Mouse (Mus musculus): ENCODE data around the gene Inpp5f. TPM values are rescaled to one million over a fixed set of nuclear protein-coding genes. Genes with fewer than 3 reads are reported as not detected.

Gene Inpp5f
- 10 to 100 TPM; 29.3 to 32.8 TPM for total RNA-seq (2023)

DNA sequence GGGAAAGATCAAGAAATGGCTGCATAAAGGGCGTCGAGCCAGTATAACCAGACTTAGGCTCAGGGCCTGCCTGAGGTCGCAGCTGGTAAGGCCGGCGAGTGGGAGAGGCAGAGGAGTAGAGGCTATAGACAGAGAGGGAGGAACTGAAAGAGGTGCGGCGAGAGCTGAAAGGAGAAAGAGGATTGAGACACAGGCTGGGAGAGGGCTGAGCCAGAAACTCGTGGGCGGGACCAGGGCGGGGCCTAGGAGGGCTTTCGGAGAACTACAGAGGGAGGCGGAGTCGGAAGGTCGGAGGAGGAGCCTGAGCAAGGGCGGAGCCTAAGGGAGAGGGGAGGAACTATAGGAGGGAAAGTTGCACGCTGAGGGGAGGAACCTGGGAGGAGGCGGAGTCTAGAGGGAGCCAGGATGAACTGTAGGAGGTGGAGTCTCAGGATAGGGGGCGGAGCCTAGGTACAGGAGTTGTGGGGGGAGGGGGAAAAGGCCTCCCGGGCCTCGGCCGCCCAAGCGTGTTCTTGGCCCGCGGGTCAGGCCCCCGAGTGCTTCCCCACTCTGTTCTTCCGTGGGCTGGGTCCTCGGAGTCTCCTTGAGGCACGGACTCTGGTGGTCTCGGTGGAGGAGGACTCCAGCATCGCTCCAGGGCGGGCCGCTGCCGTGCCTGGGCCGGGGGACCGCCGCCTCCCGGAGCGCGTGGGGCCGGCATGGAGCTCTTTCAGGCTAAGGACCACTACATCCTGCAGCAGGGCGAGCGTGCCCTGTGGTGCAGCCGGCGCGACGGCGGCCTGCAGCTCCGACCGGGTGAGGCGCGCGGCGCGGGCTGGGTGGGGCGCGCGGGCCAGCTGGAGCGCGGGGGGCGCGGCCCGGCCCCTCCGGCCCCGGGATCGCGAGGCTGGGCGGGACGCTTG lies at the start of gene Inpp5f:
TSS of gene Inpp5f (plus strand) at position 432 of the 902 bp plus-strand sequence.

DNA sequence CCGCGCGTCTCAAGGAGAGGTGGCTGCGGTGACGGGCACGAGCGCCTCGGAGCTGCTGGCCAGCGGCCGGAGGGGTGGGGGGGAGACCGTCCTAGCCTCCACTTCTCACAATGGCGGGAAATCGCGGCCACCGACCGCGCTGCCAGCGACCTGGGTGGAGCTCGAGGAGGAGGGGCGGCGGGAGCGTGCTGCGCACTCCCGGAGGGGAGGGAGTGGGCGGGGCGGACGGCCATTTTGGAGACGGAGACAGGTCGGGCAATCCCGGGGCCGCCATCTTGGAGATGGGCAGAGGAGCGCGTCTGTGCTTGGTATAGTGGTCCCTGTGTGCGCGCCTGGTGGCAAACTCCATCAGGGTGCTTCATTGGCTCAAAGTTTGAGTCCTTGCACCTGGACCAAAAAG lies 129.2 kb downstream of the Inpp5f start, which contains the start of gene Mcmbp:
TSS of gene Mcmbp (minus strand) at position 162 of the 400 bp plus-strand sequence.

DNA sequence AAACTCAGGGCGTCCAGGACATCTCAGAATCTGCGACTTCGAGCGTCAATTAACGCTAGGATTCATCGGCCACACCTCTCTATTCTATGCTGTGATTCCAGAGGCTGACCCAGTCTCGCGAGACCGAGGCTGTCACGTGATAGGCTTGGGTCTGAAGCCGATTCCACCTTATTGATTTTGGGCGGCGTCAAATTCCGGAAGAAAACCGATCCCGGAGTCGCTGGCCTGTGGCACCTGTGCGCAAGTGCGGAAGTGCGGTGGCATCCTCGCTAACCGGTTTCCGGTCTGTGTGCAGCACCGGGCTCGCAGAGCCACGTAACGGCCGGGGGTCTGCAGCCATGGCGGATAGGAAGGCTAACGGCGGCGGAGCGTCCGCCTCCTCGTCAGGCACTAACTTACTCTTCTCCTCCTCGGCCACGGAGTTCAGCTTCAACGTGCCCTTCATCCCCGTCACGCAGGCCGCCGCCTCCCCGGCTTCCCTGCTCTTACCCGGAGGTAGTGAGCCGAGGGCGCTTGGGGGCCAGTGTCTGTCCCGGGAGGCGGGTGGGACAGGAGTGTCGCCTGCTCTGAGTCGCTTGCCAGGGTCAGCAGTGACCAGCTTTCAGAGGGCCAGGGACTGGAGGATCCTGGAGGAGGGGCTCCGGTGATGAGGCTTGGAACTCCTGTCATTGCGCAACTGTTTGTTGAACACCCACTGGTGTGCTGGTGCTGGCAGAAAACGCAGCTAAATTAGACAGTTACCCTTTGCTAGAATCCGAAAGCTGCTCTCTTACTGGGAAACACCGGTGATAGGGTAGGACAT lies 133.8 kb downstream of the Inpp5f start, which contains the start of gene Sec23ip:
TSS of gene Sec23ip (plus strand) at position 260 of the 802 bp plus-strand sequence.

Other genes with a start within 250 kb of the Inpp5f start
- gene Rgs10, start 192.6 kb upstream of the Inpp5f start, total RNA-seq (2023): 10 to 100 TPM; 42.5 to 47.0 TPM
- 10 to 100 TPM; 73.7 to 91.1 TPM for gene Tial1, start 149.6 kb upstream of the Inpp5f start, total RNA-seq (2023)
- 10 to 100 TPM; 11.3 to 12.3 TPM for gene Bag3, start 87.7 kb upstream of the Inpp5f start, total RNA-seq (2023)
- 10 to 100 TPM; 85.4 to 92.3 TPM for gene Mcmbp, start 129.2 kb downstream of the Inpp5f start, total RNA-seq (2023)
- gene Sec23ip, start 133.6 kb downstream of the Inpp5f start, total RNA-seq (2023): 10 to 100 TPM; 37.9 to 42.2 TPM